Mouse (Mus musculus): ENCODE results near the gene Alk.

GRCm38 (mm10) chr17:72190536-72190935, 413.9 kb downstream of the Alk start:
- TF ChIP-seq CTCF (IDR thresholded peaks at IDR 0.05; ENCODE audit: low read depth) (no peak), EP300 (optimal IDR thresholded peaks at IDR 0.05) (no peak)
